Mouse (Mus musculus) small intestine, adult 2 months (tissue): ENCODE data around the gene Snip1. TPM values are rescaled to one million over a fixed set of nuclear protein-coding genes. Genes with fewer than 3 reads are reported as not detected.

Experiments used
- H3K27ac ChIP-seq: fragments of 200-500 bp; 2 replicates; pipeline ENCODE4 v1.5.1; 2012; ENCODE audit warnings: low read depth, low read length, control low read depth, inconsistent platforms; ENCODE audit not compliant: insufficient read depth
- H3K27me3 ChIP-seq: fragments of 200-500 bp; 2 replicates; pipeline ENCODE4 v1.6.1; 2012; ENCODE audit warnings: mild to moderate bottlenecking, moderate library complexity, low read length, inconsistent platforms; ENCODE audit not compliant: control insufficient read depth, insufficient read depth
- H3K36me3 ChIP-seq: fragments of 200-500 bp; 2 replicates; pipeline ENCODE4 v1.6.1; 2012; ENCODE audit warnings: mild to moderate bottlenecking, low read length, control low read depth, inconsistent platforms; ENCODE audit not compliant: control insufficient read depth, insufficient read depth
- H3K4me1 ChIP-seq: fragments of 200-500 bp; 2 replicates; pipeline ENCODE4 v1.6.1; 2012; ENCODE audit warnings: low read length, inconsistent platforms, mixed read lengths; ENCODE audit not compliant: control insufficient read depth, insufficient read depth, insufficient read length
- H3K4me3 ChIP-seq: fragments of 200-500 bp; 2 replicates; pipeline ENCODE4 v1.5.1; 2012; ENCODE audit warnings: low read depth, mild to moderate bottlenecking, control low read depth, inconsistent platforms, low read length, moderate library complexity
- CTCF ChIP-seq: fragments of 200-500 bp; IDR thresholded peaks from 2 replicates; pipeline ENCODE4 v1.5.1; 2012; ENCODE audit warnings: low read depth, mild to moderate bottlenecking, control low read depth, inconsistent platforms, low read length, moderate library complexity, mixed read lengths; ENCODE audit not compliant: insufficient replicate concordance, insufficient read length; ENCODE audit errors: extremely low read depth
- POLR2A ChIP-seq: fragments of 200-500 bp; IDR thresholded peaks from 2 replicates; pipeline ENCODE4 v1.6.1; 2012; ENCODE audit warnings: low read depth, mild to moderate bottlenecking, control low read depth, inconsistent platforms, low read length, moderate library complexity
- WGBS: fragments of 180-500 bp; shearing (Covaris S2); methylation state at CpG from one replicate; pipeline ENCODE4 v1.1.7; 2018; 5-methylcytosine and 5-hydroxymethylcytosine counted together
- polyA plus RNA-seq: library from polyadenylated mRNA; depleted of rRNA; stranded (reverse); fragments of >200 nt; gene quantifications from 2 replicates; pipeline ENCODE4 v1.2.3, GENCODE M21; 2012; rRNA removed

Gene Snip1
- 4.2 and 6.2 TPM in 2 replicates for polyA plus RNA-seq

DNA sequence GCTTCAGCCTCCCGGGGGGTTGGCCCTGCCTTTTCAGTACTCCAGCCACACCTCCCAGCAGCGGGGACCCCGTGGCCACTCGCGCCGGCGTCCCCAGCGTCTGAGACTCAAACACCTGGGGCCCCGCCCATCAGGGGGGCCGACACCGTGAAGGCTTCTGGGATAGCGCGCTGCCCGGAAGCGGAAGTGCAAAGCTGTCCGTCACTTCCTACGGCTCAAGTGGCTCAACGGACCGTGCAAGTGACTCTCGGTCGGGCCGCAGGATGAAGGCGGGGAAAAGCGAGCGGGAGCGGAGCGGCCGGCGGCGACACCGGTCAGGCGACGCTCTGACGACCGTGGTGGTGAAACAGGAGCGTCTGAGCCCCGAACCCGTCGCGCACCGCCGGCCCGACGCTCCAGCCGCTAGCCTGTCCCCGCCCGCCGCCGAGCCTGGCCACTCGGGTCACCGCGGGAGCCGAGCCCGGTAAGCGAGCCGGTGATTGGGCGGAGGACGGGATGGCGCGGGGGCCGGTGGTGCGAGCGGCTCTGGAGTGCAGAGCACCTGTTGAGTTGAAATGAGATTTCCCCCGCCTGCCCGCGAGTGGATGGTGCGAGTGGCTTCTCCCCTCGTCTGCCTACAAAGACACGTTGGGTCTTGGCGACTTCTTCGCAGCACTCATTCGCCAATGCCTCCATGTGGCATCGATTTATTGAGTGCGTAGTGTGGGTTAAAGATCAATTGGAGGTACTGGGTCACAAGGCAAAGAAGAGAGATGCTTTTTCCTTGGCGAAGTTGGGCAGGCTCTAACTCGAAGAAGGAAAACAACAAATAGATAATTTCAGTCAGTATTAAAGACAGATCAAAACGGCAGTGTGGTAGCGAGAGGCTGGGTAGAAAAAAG is at the start of gene Snip1:
Gene Snip1 (plus strand): TSS at position 183 of the 881 bp plus-strand sequence.
- TF ChIP-seq POLR2A (peak; percentile 80), CTCF (no peak)
- Histone ChIP-seq H3K36me3 (peaks cover 25% of the 10 kb centered on the region), H3K27me3 (no peaks in the 10 kb centered on the region), H3K4me1 (peaks cover 8% of the 10 kb centered on the region; the same call in 1 of the 2 replicates), H3K27ac (peak within 1 kb of the TSS; percentile 54), H3K4me3 (peak within 1 kb of the TSS; percentile 79)
- under 1% methylated on average over 76 of the region's 78 CpGs for WGBS

DNA sequence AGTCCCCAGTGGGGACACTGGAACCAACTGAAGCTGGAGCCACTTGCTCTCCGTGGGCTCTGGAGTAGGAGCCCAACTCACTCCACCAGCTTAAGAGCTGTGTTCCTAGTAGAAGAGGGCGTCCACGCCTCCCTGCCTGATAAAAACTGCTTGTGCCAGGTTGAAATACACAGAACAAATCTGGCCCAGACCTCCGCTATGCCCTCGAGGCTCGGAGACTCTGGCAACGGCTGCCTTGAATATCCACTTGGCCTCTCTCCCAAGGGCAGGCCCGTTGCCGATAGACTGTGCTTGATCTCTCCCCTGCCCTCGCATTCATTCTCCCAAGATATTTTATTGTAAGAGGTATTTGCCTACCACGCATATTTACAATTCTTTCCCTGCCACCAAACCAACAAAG is 49.0 kb upstream of the Snip1 start:
- Histone ChIP-seq H3K27ac (no peak overlapping the region), H3K4me1 (no peaks in the 10 kb centered on the region; the same call in 1 of the 2 replicates), H3K27me3 (no peaks in the 10 kb centered on the region), H3K36me3 (no peaks in the 10 kb centered on the region), H3K4me3 (no peak overlapping the region)
- WGBS: 69% methylated on average over 11 of the region's 11 CpGs
- TF ChIP-seq CTCF: no peak
- TF ChIP-seq POLR2A: no peak

DNA sequence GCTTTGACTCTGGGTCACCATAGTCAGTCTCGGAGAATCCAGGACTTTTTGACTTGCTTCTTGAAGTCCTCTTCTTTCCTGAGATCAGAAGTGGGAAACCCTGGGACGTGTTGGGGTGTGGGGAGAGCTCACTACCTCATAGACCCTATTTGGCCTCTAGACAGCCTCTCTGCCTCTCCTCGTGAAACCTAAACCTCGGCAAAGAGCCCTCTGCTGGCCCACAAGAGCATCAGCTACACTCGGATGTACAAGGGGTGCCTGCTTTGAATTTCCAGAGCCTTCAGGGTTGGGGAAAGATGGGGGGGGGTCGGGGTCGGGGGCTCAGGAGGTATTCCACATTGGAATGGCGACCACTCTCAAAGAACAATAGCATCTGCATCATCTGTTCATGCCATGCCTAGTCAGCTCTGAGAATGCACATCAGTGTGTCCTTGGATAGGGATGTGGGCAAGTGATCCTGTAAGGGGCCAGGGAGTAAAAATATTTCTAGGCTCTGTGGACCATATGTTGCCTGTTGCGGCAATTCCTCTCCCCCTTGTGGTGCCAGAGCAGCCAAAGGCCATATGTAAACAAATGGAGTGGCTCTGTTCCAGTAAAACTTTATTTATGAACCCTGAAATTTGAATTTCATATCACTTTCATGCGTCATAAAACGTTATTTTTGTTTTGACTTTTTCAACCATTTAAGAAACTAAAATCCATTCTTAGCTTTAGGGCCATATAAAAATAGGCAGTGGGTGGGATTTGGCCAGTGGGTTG is 45.5 kb upstream of the Snip1 start:
- WGBS: 33% methylated on average over 11 of the region's 11 CpGs
- no peaks in the 10 kb centered on the region; the same call in 1 of the 2 replicates for H3K4me1 ChIP-seq
- no peaks in the 10 kb centered on the region for H3K36me3 ChIP-seq
- TF ChIP-seq CTCF (peak; percentile 27; the same call in 1 of the 2 replicates), POLR2A (no peak)
- H3K27me3 ChIP-seq: no peaks in the 10 kb centered on the region
- no peak overlapping the region for H3K4me3 ChIP-seq
- H3K27ac ChIP-seq: no peak overlapping the region

DNA sequence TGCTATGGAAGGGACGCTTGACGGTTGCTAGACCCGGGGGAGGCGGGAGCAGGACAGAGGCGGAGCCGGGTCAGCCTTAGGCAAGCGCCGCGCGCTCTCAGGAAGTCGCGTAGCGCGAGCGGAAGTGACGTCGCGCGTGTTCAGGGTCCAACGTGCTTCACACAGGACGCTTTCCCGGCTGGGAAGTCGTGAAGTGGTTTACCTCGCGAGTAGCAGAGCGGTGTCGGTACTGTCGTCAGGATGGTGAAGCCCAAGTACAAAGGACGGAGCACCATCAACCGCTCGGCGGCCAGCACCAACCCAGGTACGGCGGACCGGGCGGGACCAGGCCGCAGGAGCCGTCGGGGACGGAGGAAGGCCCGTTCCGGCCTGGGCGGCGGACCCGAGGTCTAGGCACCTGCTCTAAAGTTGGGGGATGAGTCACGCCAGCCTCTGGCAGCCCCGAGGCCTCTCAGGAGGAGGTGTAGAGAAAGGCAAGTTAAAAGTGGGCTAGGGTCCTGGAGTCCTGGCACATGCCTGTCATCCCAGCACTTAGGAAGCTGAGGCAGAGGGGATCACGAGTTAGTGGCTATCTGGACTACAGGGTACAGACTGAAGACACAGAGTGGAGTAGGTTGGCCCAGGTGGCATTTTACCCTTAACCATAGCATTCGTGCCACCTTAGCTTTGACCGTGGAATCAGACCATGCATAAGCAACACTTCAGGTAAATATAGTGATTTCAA is 36.4 kb upstream of the Snip1 start:
- TF ChIP-seq CTCF: no peak
- peak; percentile 56 for TF ChIP-seq POLR2A
- H3K27me3 ChIP-seq: no peaks in the 10 kb centered on the region
- H3K4me1 ChIP-seq: no peaks in the 10 kb centered on the region
- no peaks in the 10 kb centered on the region; the same call in 1 of the 2 replicates for H3K36me3 ChIP-seq
- H3K27ac ChIP-seq: peak overlapping the region; percentile 18; the same call in 1 of the 2 replicates
- whole genome bisulfite sequencing: under 1% methylated on average over 50 of the region's 50 CpGs
- peak overlapping the region; percentile 71 for H3K4me3 ChIP-seq

DNA sequence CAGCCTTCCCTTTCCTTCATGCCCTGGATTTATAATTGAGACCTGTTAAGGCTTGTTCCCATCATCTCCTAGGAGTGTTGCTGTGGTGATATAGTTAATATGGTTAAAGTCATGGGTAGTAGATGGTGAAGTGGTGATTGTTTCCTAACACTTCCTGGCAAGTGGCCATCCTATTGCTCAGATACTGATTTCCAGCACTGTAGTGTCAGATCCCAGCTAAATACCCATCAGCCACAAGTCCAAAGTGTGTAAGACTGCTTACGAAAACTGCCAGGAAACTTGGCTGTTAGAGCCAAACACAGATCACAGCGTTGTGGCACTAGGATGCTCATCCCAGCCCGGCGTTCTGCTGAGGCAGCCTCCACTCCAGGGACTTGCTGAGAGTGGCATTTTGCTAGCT is 32.1 kb upstream of the Snip1 start:
- no peak overlapping the region for H3K4me3 ChIP-seq
- TF ChIP-seq POLR2A (no peak), CTCF (no peak)
- 89% methylated on average over 4 of the region's 4 CpGs for WGBS
- peaks cover 25% of the 10 kb centered on the region for H3K36me3 ChIP-seq
- no peaks in the 10 kb centered on the region for H3K4me1 ChIP-seq
- H3K27ac ChIP-seq: no peak overlapping the region
- no peaks in the 10 kb centered on the region for H3K27me3 ChIP-seq

DNA sequence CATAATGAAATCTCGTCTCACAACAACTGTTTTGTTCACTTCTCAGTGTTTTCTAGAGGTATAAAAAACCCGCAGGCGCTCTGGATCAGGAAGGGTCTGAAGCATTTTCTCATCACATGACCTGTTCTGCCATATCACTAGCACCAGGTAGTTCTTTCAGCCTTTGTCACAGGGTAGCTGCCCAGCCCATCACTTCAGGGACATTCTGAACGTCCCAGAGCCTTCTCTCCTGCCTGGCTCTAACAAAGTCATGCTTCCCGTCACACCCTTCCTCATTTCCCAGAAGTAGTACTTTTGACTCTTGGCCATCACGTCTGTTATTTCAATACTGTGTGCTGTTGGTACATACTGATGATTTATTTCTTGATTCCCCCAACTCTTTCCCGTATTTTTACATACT is 22.0 kb upstream of the Snip1 start:
- WGBS: 80% methylated on average over 7 of the region's 7 CpGs

More for the DNA sequence above, 22.0 kb upstream of the Snip1 start:
- peaks cover 80% of the 10 kb centered on the region for H3K36me3 ChIP-seq
- no peak overlapping the region for H3K27ac ChIP-seq
- H3K4me3 ChIP-seq: no peak overlapping the region
- H3K27me3 ChIP-seq: no peaks in the 10 kb centered on the region
- no peaks in the 10 kb centered on the region for H3K4me1 ChIP-seq
- TF ChIP-seq POLR2A (no peak), CTCF (no peak)
